Mouse (Mus musculus) bone marrow macrophage, adult 2 months (primary cell): ENCODE measurements around the gene Rgs7bp.

ENCODE experiments used
- CTCF ChIP-seq: IDR thresholded peaks from 2 replicates; pipeline ENCODE4 v1.5.1; 2012; ENCODE audit warnings: low read depth, mild to moderate bottlenecking, low read length, moderate library complexity
- POLR2A ChIP-seq: IDR thresholded peaks from 2 replicates; pipeline ENCODE4 v1.6.1; 2012; ENCODE audit warnings: mild to moderate bottlenecking, low read depth, low read length, borderline replicate concordance

DNA sequence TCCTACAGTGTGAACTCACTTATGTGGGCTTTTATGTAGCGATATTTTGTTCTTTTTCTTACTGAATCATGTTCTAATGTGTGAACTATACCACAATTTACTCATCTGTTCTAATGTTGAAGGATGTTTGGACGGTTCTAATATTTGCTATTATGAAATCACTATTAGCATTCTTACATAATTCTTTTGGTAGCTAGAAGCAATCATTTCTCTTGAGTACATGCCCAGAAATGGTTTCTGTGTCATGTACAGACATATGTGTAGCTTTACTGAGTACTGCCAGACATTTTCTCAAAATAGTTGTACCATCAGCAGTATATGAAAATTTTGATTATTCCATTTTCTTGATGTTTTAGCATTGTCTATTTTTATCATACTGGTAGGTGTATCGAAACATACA, 34.5 kb upstream of the Rgs7bp start:
- no peak for TF ChIP-seq POLR2A
- TF ChIP-seq CTCF, result no peak
